Mouse (Mus musculus): Measurements from ENCODE around the gene Sumo2. TPM values are rescaled to one million over a fixed set of nuclear protein-coding genes. Genes with fewer than 3 reads are reported as not detected.
"Not testable (repeated sequence)": the region's sequence is repeated elsewhere in the genome, so short reads cannot be mapped to it uniquely, and the experiment has no call there.

The Sumo2 gene
- polyA plus RNA-seq, 1 experiment: 202 TPM

DNA sequence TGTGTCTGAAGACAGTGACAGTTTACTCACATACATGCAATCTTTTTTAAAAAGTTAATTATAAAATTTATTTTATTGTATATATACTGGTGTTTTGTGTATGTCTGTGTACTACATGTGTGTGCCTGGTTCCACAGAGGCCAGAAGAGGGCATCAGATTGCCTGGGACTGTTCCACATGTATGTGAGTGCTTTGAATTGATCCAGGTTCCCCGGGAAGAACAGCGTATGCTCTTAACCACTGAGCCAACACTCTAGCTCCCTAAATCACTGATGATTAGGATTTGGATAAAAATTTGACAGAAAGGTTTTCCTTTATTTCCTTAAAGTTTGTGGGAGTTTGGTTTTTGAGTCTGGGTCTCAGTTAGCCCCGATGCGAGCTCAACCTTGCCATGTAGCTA, 27.3 kb upstream of the Sumo2 start:
- 42% methylated on average over 4 of the region's 4 CpGs for WGBS
- peak overlapping the region; percentile 99 for H3K4me3 ChIP-seq (replicated peaks; ENCODE audit: control insufficient read depth, low read depth, low read length)
- H3K4me1 ChIP-seq (ENCODE audit: control insufficient read depth, insufficient read depth, low read length): no peaks in the 10 kb centered on the region; the same call in 1 of the 2 replicates
- TF ChIP-seq CTCF (IDR thresholded peaks at IDR 0.05; ENCODE audit: control insufficient read depth, insufficient read depth, low read length): 0 out of 2 replicates have a peak, but pooled peaks have one; percentile 15
- TF ChIP-seq POLR2A (IDR thresholded peaks at IDR 0.05; ENCODE audit: borderline replicate concordance, control insufficient read depth, low read depth, low read length): no peak
- no peak overlapping the region for H3K27ac ChIP-seq (ENCODE audit: control insufficient read depth, insufficient read depth, low read depth, low read length, poor library complexity)

DNA sequence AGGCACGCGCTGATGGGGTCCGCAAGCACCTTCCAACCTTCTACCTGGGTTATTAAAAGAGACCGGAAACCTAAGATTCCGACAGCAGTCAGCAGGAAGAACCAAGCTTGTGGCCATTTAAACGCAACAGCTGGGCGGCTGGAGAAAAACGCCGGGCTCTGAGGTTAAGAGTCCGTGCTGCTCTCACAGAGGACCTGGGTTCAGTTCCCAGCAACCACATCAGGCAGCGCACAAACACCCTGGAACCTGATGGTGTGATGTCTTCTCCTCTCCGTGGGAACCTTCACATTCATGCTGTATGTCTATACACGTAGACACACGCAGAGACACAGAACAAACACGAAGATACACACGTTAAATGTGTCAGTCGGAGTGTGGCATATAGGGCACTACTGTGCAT, 19.6 kb upstream of the Sumo2 start:
- WGBS: 74% methylated on average over 17 of the region's 17 CpGs
- no peak overlapping the region for H3K4me3 ChIP-seq (replicated peaks; ENCODE audit: control insufficient read depth, low read depth, low read length)
- H3K4me1 ChIP-seq (ENCODE audit: control insufficient read depth, insufficient read depth, low read length): no peaks in the 10 kb centered on the region
- no peak overlapping the region for H3K27ac ChIP-seq (ENCODE audit: control insufficient read depth, insufficient read depth, low read depth, low read length, poor library complexity)
- no peak for TF ChIP-seq POLR2A (IDR thresholded peaks at IDR 0.05; ENCODE audit: borderline replicate concordance, control insufficient read depth, low read depth, low read length)

DNA sequence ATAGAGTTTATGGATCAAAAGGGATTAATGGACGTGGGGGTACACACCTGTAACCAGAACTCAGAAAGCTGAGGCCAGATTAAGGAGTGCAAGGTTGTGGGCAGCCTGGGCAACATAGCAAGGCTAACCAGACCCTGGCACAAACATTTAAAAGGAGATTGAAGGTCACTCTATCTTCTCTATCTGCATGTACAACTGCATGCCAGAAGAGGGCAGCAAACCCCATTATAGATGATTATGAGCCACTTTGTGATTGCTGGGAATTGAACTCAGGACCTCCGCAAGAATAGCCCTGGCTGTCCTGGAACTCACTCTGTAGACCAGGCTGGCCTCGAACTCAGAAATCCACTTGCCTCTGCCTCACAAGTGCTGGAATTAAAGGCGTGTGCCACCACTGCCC, 16.7 kb upstream of the Sumo2 start:
- Histone ChIP-seq H3K4me3 (replicated peaks; ENCODE audit: control insufficient read depth, low read depth, low read length) (no peak overlapping the region), H3K4me1 (ENCODE audit: control insufficient read depth, insufficient read depth, low read length) (no peaks in the 10 kb centered on the region), H3K27ac (ENCODE audit: control insufficient read depth, insufficient read depth, low read depth, low read length, poor library complexity) (no peak overlapping the region)
- TF ChIP-seq CTCF (IDR thresholded peaks at IDR 0.05; ENCODE audit: control insufficient read depth, insufficient read depth, low read length): no peak
- no peak for TF ChIP-seq POLR2A (IDR thresholded peaks at IDR 0.05; ENCODE audit: borderline replicate concordance, control insufficient read depth, low read depth, low read length)
- 67% methylated on average over 4 of the region's 4 CpGs for WGBS

DNA sequence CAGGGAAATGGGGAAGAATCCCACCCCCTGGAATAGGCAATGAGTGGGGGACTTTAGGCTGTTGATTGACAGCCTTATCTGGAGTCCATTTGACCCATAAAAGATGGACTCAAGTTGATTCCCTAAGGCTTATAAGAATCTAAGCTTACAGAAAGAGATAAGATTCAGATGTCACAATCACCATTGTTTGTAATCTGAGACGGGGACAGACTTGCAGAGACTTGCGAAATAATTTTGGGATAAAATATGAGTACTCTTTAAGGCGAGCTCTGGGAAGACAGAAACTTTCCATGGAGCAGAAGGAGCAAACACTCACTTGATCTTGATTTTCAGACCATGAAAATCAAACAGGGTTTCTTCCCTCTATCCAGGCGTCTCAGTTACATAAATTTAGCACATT, 7.5 kb upstream of the Sumo2 start:
- H3K4me3 ChIP-seq (replicated peaks; ENCODE audit: control insufficient read depth, low read depth, low read length): no peak overlapping the region
- no peak overlapping the region for H3K27ac ChIP-seq (ENCODE audit: control insufficient read depth, insufficient read depth, low read depth, low read length, poor library complexity)
- no peaks in the 10 kb centered on the region for H3K4me1 ChIP-seq (ENCODE audit: control insufficient read depth, insufficient read depth, low read length)
- TF ChIP-seq CTCF (IDR thresholded peaks at IDR 0.05; ENCODE audit: control insufficient read depth, insufficient read depth, low read length) (no peak), POLR2A (IDR thresholded peaks at IDR 0.05; ENCODE audit: borderline replicate concordance, control insufficient read depth, low read depth, low read length) (no peak)
- 55% methylated on average over 4 of the region's 4 CpGs for WGBS

DNA sequence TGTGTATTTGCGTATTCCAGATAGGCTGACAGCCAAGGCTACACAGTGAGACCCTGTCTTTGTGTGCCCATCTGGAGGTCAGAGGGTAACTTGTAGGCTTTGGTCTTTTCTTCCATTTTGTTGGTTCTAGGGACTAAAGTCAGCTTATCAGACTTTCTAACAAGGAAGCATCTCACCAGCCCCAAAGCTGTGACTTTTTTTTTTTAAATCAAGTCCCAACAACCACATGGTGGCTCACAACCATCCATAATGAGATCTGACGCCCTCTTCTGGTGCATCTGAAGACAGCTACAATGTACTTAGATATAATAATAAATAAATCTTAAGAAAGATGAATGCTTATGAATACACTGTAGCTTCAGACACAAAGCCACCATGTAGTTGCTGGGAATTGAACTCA, 2.0 kb upstream of the Sumo2 start:
- no peak overlapping the region for H3K27ac ChIP-seq (ENCODE audit: control insufficient read depth, insufficient read depth, low read depth, low read length, poor library complexity)
- H3K4me1 ChIP-seq (ENCODE audit: control insufficient read depth, insufficient read depth, low read length): peaks cover 1% of the 10 kb centered on the region; the same call in 1 of the 2 replicates
- WGBS: 35% methylated on average over 2 of the region's 2 CpGs
- no peak overlapping the region for H3K4me3 ChIP-seq (replicated peaks; ENCODE audit: control insufficient read depth, low read depth, low read length)
- TF ChIP-seq CTCF (IDR thresholded peaks at IDR 0.05; ENCODE audit: control insufficient read depth, insufficient read depth, low read length) (no peak), POLR2A (IDR thresholded peaks at IDR 0.05; ENCODE audit: borderline replicate concordance, control insufficient read depth, low read depth, low read length) (no peak)

DNA sequence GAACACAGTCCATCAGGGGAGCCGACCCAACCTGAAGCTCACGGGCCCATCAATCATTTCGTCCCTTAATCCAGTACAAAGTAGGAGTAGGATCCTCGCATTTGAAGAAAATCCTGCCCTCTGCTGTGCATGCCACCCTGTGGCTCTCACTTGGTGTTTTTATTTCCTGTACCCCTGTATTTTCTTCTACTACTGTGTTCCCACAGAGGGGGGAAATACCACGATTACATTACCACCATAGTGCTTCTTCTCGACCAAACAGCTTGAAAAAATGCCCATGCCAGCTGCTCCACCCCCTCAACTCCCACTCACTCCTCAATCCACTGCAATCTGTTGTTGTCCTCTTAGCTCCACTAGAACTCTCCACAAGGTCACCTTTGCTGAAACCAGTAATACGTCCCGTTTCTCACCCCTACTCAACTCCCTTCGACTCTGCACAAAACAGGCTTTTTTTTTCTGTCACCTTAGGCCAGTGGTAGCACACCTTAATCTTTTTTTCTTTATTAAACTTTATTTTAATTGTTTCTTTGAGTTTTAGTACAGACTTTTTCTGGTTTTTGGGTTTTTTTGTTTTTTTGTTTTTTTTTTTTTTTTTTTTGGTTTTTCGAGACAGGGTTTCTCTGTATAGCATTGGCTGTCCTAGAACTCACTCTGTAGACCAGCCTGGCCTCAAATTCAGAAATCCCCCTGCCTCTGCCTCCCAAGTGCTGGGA, 936 bp upstream of the Sumo2 start:
- peaks cover 1% of the 10 kb centered on the region; the same call in 1 of the 2 replicates for H3K4me1 ChIP-seq (ENCODE audit: control insufficient read depth, insufficient read depth, low read length)
- peak overlapping the region; percentile 99 for H3K27ac ChIP-seq (ENCODE audit: control insufficient read depth, insufficient read depth, low read depth, low read length, poor library complexity)
- no peak for TF ChIP-seq CTCF (IDR thresholded peaks at IDR 0.05; ENCODE audit: control insufficient read depth, insufficient read depth, low read length)
- no peak for TF ChIP-seq POLR2A (IDR thresholded peaks at IDR 0.05; ENCODE audit: borderline replicate concordance, control insufficient read depth, low read depth, low read length)
- no peak overlapping the region for H3K4me3 ChIP-seq (replicated peaks; ENCODE audit: control insufficient read depth, low read depth, low read length)
- WGBS: 68% methylated on average over 10 of the region's 10 CpGs

DNA sequence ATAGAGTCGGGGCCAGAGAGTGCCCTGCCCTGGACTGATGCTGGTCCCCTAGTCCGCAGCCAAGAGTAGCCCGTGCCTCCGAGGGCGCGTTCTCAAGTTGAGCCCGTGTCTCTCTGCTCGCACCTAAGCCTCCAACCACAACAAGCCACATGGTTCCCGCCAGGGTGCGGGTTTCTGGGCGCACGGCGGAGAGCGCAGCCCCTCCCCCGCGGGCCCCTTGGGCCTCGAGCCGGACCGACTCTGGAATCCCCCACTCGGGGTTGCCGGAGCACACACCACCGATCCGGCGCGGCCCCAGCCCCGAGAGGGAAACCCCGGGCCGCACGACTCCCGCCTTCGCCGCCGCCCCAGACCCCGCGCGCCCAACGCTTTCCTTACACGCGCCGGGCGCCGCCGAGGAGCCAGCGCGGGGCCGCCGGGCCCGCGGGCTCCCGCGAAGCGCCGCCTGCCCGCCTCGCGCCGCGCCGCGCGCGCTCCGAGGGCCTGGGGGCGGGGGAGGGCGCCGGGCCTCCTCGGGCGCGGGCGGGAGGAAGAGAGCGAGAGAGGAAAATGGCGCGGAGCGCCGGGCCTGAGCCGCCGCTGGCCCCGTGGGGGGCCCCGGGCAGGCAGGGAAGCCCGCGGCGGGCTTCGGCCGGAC, 557 bp downstream of the Sumo2 start:
- no peak for TF ChIP-seq CTCF (IDR thresholded peaks at IDR 0.05; ENCODE audit: control insufficient read depth, insufficient read depth, low read length)
- no peak for TF ChIP-seq POLR2A (IDR thresholded peaks at IDR 0.05; ENCODE audit: borderline replicate concordance, control insufficient read depth, low read depth, low read length)
- peaks cover 1% of the 10 kb centered on the region; the same call in 1 of the 2 replicates for H3K4me1 ChIP-seq (ENCODE audit: control insufficient read depth, insufficient read depth, low read length)
- peak overlapping the region; percentile 99 for H3K27ac ChIP-seq (ENCODE audit: control insufficient read depth, insufficient read depth, low read depth, low read length, poor library complexity)
- peak overlapping the region; percentile 92 for H3K4me3 ChIP-seq (replicated peaks; ENCODE audit: control insufficient read depth, low read depth, low read length)
- under 1% methylated on average over 84 of the region's 84 CpGs for WGBS

DNA sequence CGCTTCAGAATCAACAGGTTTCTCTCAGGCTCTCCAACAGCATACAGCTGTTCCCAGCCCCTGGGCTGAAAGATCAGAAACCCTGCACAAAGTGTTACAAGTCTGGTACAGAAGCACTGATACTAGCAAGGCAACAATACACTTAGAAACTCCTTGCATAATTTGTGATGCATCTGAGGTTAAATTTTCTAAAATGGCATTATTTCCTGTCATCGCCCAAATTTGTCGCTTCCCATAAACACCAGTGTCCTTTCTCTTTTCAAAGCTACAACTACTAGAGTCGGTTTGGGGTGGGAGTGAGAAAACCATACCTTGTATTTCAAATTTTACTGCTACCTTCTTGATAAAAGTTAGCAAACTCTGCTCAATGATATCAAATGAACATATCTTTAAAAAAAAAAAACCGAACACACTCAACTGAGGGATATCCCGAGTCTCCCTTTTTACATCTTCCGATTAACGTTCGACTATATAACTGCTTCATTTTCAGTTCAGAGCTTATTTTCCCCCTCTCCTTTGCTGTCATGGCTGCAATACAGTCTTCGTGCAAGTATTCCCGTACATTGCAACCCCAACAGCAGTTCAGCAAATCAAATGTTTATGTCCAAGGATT, 1.2 kb downstream of the Sumo2 start:
- 2% methylated on average over 11 of the region's 11 CpGs for WGBS

DNA sequence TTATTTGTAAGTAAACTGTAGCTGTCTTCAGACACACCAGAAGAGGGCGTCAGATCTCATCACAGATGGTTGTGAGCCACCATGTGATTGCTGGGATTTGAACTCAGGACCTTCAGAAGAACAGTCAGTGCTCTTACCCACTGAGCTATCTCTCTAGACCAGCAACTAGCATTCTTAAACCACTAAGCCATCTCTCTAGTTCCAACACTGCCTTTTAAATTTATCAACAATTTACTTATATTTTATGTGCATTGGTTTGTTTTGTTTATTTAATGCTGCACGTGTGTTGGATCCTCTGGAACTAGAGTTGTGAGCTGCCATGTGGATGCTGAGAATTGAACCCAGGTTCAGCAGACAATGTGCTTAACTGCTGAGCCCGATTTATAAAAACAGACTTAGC, 9.6 kb downstream of the Sumo2 start:
- H3K4me1 ChIP-seq (ENCODE audit: control insufficient read depth, insufficient read depth, low read length); H3K27ac ChIP-seq (ENCODE audit: control insufficient read depth, insufficient read depth, low read depth, low read length, poor library complexity); H3K4me3 ChIP-seq (replicated peaks; ENCODE audit: control insufficient read depth, low read depth, low read length): not testable (repeated sequence)
- WGBS: 91% methylated on average over 3 of the region's 3 CpGs

More for the DNA sequence above, 1.2 kb downstream of the Sumo2 start:
- TF ChIP-seq CTCF (IDR thresholded peaks at IDR 0.05; ENCODE audit: control insufficient read depth, insufficient read depth, low read length): no peak
- no peak for TF ChIP-seq POLR2A (IDR thresholded peaks at IDR 0.05; ENCODE audit: borderline replicate concordance, control insufficient read depth, low read depth, low read length)
- peak overlapping the region; percentile 92 for H3K4me3 ChIP-seq (replicated peaks; ENCODE audit: control insufficient read depth, low read depth, low read length)
- peaks cover 1% of the 10 kb centered on the region; the same call in 1 of the 2 replicates for H3K4me1 ChIP-seq (ENCODE audit: control insufficient read depth, insufficient read depth, low read length)
- H3K27ac ChIP-seq (ENCODE audit: control insufficient read depth, insufficient read depth, low read depth, low read length, poor library complexity): peak overlapping the region; percentile 99

Measured in bone marrow, adult 2 months (tissue).